13 mouse cellular contexts compared by ENCODE assay signal in the genomic region with DNA sequence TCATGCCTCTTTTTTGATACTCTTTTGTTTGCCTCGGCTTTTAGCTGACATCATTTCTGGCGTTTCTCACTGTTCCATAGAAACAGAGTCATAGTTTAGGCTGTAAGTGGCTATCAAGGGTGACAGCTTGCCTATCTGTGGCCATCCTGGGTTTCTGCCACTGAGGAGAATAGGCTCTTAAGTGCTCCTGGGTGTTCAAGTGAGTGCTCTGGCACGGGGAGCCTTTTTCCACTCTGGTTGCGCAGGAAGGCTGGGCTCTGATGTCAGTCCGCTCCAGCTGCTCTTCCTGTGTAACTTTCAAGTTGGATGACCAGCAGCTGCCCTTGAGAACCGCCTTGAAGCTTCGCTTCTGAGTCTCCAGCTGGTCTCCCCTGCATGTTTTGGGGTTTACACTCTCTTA. TPM values are rescaled to one million over a fixed set of nuclear protein-coding genes. Genes with fewer than 3 reads are reported as not detected.
DNase-seq lines count a peak whose midpoint lies in the region; ATAC-seq and TF ChIP-seq lines count a peak whose summit lies in the region.
"Had no signal": no experiment of that assay in that cellular context is flagged by ENCODE, and none has a peak within 500 bp of the region (broad histone marks: within the 10 kb centered on the region; RNA-seq: fewer than 3 reads in every experiment).

No protein-coding gene starts in this region.

- no peak overlapping the region for H3K4me2 ChIP-seq in stomach, postnatal 0 days (replicated peaks; ENCODE audit: low read depth)
- no peak overlapping the region for H3K4me2 ChIP-seq in hindbrain, embryonic 12.5 days (replicated peaks)
- H3K4me2 ChIP-seq: embryonic facial prominence, embryonic 12.5 days; hindbrain, embryonic 15.5 days; midbrain, embryonic 12.5 days had no signal

- peak; percentile 41 for DNase-seq in urinary bladder, postnatal 14 days (ENCODE audit: low spot score)
- no peak for DNase-seq in urinary bladder, postnatal 4 days (ENCODE audit: low spot score in 2 of 2)
- DNase-seq in heart, adult 9 months (ENCODE audit: low spot score in 2 of 2) = peak; percentile 82
- DNase-seq in kidney, postnatal 36 days = peak; percentile 34 to 55
- DNase-seq in stomach, postnatal 0 days (ENCODE audit: low spot score) = peak; percentile 16
- DNase-seq in hindbrain, embryonic 10.5 days (ENCODE audit: low spot score) = no peak
- DNase-seq: left cerebral cortex, postnatal 4 days had no signal

- TF ChIP-seq CTCF in stomach, postnatal 0 days (IDR thresholded peaks at IDR 0.05; ENCODE audit: low read depth) = no peak

- WGBS in stomach, postnatal 0 days = 56% methylated on average over 7 of the region's 7 CpGs
- 59% methylated on average over 7 of the region's 7 CpGs for WGBS in hindbrain, embryonic 12.5 days
- 68% methylated on average over 7 of the region's 7 CpGs for WGBS in hindbrain, embryonic 10.5 days

- H3K36me3 ChIP-seq in stomach, postnatal 0 days (ENCODE audit: control insufficient read depth, insufficient read depth, low read length) = no peaks in the 10 kb centered on the region
- H3K36me3 ChIP-seq in hindbrain, embryonic 12.5 days = no peaks in the 10 kb centered on the region
- H3K36me3 ChIP-seq in hindbrain, embryonic 10.5 days = 0 out of 2 replicates have a peak, but pooled peaks cover 4% of the 10 kb centered on the region
- H3K36me3 ChIP-seq: embryonic facial prominence, embryonic 12.5 days; midbrain, embryonic 12.5 days had no signal

- no peak overlapping the region for H3K4me3 ChIP-seq in stomach, postnatal 0 days (ENCODE audit: low read depth, low read length)
- H3K4me3 ChIP-seq in hindbrain, embryonic 12.5 days = no peak overlapping the region
- H3K4me3 ChIP-seq in hindbrain, embryonic 10.5 days = no peak overlapping the region
- H3K4me3 ChIP-seq: embryonic facial prominence, embryonic 12.5 days; hindbrain, embryonic 15.5 days; midbrain, embryonic 12.5 days had no signal

- no peaks in the 10 kb centered on the region for H3K9me3 ChIP-seq in stomach, postnatal 0 days (ENCODE audit: control insufficient read depth, low read length)
- H3K9me3 ChIP-seq in hindbrain, embryonic 12.5 days (replicated peaks) = no peaks in the 10 kb centered on the region
- H3K9me3 ChIP-seq in hindbrain, embryonic 10.5 days = no peaks in the 10 kb centered on the region
- H3K9me3 ChIP-seq: embryonic facial prominence, embryonic 12.5 days; hindbrain, embryonic 15.5 days; midbrain, embryonic 12.5 days had no signal

- peak; percentile 63; the same call in 1 of the 2 replicates for ATAC-seq in stomach, postnatal 0 days (ENCODE audit: low FRiP score, low TSS enrichment)
- no peak for ATAC-seq in hindbrain, embryonic 12.5 days (ENCODE audit: low FRiP score)
- ATAC-seq in cerebellum, adult (ENCODE audit: insufficient number of reproducible peaks, low FRiP score, low TSS enrichment) = no peak

- H3K4me1 ChIP-seq in stomach, postnatal 0 days (replicated peaks; ENCODE audit: control insufficient read depth, insufficient read depth) = no peaks in the 10 kb centered on the region
- H3K4me1 ChIP-seq in hindbrain, embryonic 12.5 days = no peaks in the 10 kb centered on the region
- peaks cover 5% of the 10 kb centered on the region; the same call in 1 of the 2 replicates for H3K4me1 ChIP-seq in hindbrain, embryonic 10.5 days (replicated peaks)
- H3K4me1 ChIP-seq: embryonic facial prominence, embryonic 12.5 days; hindbrain, embryonic 15.5 days; midbrain, embryonic 12.5 days had no signal

- no peak overlapping the region for H3K9ac ChIP-seq in stomach, postnatal 0 days (ENCODE audit: low read length)
- no peak overlapping the region for H3K9ac ChIP-seq in hindbrain, embryonic 12.5 days
- H3K9ac ChIP-seq: embryonic facial prominence, embryonic 12.5 days; hindbrain, embryonic 15.5 days; midbrain, embryonic 12.5 days had no signal

- H3K27ac ChIP-seq in stomach, postnatal 0 days (replicated peaks) = peak overlapping the region; percentile 69
- H3K27ac ChIP-seq in hindbrain, embryonic 12.5 days = no peak overlapping the region
- no peak overlapping the region for H3K27ac ChIP-seq in hindbrain, embryonic 10.5 days
- H3K27ac ChIP-seq: embryonic facial prominence, embryonic 12.5 days; hindbrain, embryonic 15.5 days; midbrain, embryonic 12.5 days had no signal

- TF ChIP-seq EP300 in stomach, postnatal 0 days (optimal IDR thresholded peaks at IDR 0.05) = no peak

- no peaks in the 10 kb centered on the region for H3K27me3 ChIP-seq in stomach, postnatal 0 days (ENCODE audit: control insufficient read depth, insufficient read depth, low read length)
- no peaks in the 10 kb centered on the region for H3K27me3 ChIP-seq in hindbrain, embryonic 12.5 days
- no peaks in the 10 kb centered on the region for H3K27me3 ChIP-seq in hindbrain, embryonic 10.5 days (ENCODE audit: insufficient read depth, poor library complexity, severe bottlenecking)
- H3K27me3 ChIP-seq: CH12.LX; embryonic facial prominence, embryonic 12.5 days; hindbrain, embryonic 15.5 days; midbrain, embryonic 12.5 days had no signal

RNA-seq across cellular contexts. Expression of gene Slc9a6, which starts 42.2 kb away (rescaled TPM):
- 16.1 and 17.4 TPM in 2 replicates for polyA plus RNA-seq in stomach, postnatal 0 days (2015; fragmentation: Nextera tagmentation; extraction: Ambion mirVana)
- 35.9 and 38.4 TPM in 2 replicates for polyA plus RNA-seq in hindbrain, embryonic 12.5 days (2016; fragmentation: Nextera tagmentation; extraction: Ambion mirVana)
- polyA plus RNA-seq in hindbrain, embryonic 10.5 days (2016; fragmentation: Nextera tagmentation; extraction: Ambion mirVana) = 13.3 and 15.6 TPM in 2 replicates

RNA-seq across cellular contexts. Expression of gene Mmgt1, which starts 53.9 kb away (rescaled TPM):
- 13.0 TPM in 2 replicates for polyA plus RNA-seq in stomach, postnatal 0 days (2015; fragmentation: Nextera tagmentation; extraction: Ambion mirVana)
- polyA plus RNA-seq in hindbrain, embryonic 12.5 days (2016; fragmentation: Nextera tagmentation; extraction: Ambion mirVana) = 49.1 and 50.2 TPM in 2 replicates
- 38.9 and 39.6 TPM in 2 replicates for polyA plus RNA-seq in hindbrain, embryonic 10.5 days (2016; fragmentation: Nextera tagmentation; extraction: Ambion mirVana)

Comparison
In these comparisons a context has a peak if more than half of its experiments do, and no peak if none do; other contexts are left out.
1. DNase-seq: peak in urinary bladder, postnatal 14 days (single experiment), heart, adult 9 months (2 of 2), kidney, postnatal 36 days (2 of 2) and stomach, postnatal 0 days (single experiment); none in urinary bladder, postnatal 4 days (0 of 2) and hindbrain, embryonic 10.5 days (single experiment).